Mouse (Mus musculus): Measurements from ENCODE around the gene Ccdc184. TPM values are rescaled to one million over a fixed set of nuclear protein-coding genes. Genes with fewer than 3 reads are reported as not detected.
A peak's percentile ranks its signal among the peaks of the same experiment; 100 is the strongest.

Ccdc184 gene
- 1 to 10 TPM in 1 of 2 experiments, under 1 TPM in 1; 0.60 to 1.0 TPM for total RNA-seq (2021)

DNA sequence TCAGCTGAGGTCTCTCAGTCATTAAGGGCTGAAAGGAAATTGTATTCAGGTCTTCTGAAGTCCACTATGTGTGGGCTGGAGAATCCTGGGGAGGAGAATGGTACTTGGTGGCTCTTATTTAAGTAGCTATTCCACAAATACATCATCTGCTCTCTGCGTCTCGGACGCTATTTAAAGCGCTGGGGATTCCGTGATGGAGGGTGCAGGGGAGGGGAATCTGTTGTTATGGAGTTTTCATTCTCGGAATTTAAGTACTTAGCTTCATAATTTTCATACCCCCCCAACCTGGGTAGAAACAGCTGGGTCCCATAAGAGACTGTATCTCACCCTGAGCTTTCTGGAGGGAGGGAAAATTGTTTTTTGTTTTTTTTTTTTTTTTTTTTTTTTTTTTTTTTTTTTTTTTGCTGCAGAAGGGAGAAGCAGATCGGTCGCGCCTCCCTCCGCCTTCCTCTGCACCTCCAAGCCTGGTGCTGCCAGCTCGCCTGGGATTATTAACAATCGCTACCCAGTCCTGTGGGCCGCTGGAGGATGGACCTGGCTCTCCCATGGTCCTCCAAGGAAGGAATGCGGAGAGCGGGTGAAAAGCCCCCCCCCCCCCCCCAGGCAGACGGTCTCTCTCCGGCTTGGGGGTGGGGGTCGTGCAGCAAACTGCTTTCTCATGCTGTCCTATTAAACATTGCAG, at the start of gene Ccdc184:
Gene Ccdc184 (plus strand): TSS at position 196 of the 682 bp plus-strand sequence.
- intact Hi-C loops (cut with DNase I) = no loop called here
- DNase-seq = no peak

GRCm38 (mm10) chr15:98119363-98119762, 47.6 kb upstream of the Ccdc184 start:
- no peak for DNase-seq
- intact Hi-C loops (cut with DNase I) = no loop called here

DNA sequence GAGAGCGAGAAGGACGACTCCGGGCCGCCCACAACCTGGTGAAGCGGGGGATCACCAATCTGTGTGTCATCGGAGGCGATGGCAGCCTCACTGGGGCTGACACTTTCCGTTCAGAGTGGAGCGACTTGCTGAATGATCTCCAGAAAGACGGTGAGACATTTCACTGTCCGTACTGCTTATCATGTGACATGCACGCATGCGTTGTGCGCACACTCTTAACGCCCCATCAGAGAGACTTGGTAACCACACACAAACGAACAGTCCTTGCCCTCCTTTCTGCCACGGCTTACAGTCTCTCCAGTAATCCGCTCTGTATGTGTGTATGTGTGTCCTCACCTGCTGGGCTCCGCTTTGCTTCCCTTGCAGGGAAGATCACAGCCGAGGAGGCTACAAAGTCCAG, 46.1 kb upstream of the Ccdc184 start:
- intact Hi-C loops (cut with DNase I) = no loop called here
- no peak for DNase-seq

DNA sequence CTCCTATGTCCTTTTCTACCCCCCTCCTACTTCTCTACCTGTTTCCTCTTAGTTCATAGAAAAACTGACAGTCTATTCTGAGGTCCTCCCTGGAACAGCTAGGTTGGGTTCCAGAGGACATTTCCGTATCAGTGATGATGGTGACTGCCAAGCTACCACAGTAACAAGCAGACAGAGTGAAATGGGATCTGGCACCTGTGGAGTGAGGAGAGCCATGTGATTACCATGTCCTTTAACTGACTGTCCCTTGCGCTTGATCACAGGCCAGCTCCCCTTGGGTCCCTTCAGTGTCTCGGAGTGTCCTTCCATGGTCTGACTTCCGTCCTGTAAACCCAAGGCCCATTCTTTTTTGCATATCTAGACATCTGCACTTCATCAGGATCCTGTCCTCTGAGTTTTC, 36.0 kb upstream of the Ccdc184 start:
- intact Hi-C loops (cut with DNase I) = loop anchor here (2.0 kb wide), 1 partner anchor 14 kb away; no protein-coding TSS in a partner anchor

GRCm38 (mm10) chr15:98131451-98131850, 35.5 kb upstream of the Ccdc184 start:
- intact Hi-C loops (cut with DNase I) = loop anchor here (2.0 kb wide), 1 partner anchor 15 kb away; no protein-coding TSS in a partner anchor
- no peak for DNase-seq

More for the DNA sequence above, 36.0 kb upstream of the Ccdc184 start:
- no peak for DNase-seq

- no peak for DNase-seq
- intact Hi-C loops (cut with DNase I) = loop anchor here (2.0 kb wide), 1 partner anchor 15 kb away; no protein-coding TSS in a partner anchor
Observed at GRCm38 (mm10) chr15:98131942-98132655, 34.9 kb upstream of the Ccdc184 start.

GRCm38 (mm10) chr15:98133471-98133870, 33.5 kb upstream of the Ccdc184 start:
- no peak for DNase-seq
- intact Hi-C loops (cut with DNase I) = no loop called here

DNA sequence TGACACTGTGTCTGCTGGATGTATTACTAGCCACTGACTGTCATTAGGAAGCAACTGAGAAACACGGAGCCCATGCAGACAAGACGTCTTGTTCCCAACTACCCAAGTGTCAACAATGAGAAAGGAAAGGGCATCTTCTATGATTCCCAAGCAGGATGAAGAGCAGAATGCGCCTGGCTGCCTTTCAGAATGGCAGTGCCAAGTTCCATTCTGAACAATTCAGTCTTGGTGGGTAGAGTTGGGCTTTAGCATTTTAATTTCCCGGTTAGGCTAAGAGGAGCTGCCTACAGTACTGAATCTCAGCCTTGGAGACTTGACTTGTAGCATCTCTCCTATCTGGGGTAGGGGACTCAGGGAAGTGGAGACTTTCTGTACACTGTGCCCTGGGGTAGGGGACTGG, 32.9 kb upstream of the Ccdc184 start:
- DNase-seq = no peak
- intact Hi-C loops (cut with DNase I) = no loop called here

GRCm38 (mm10) chr15:98134666-98135065, 32.3 kb upstream of the Ccdc184 start:
- intact Hi-C loops (cut with DNase I) = no loop called here
- no peak for DNase-seq

DNA sequence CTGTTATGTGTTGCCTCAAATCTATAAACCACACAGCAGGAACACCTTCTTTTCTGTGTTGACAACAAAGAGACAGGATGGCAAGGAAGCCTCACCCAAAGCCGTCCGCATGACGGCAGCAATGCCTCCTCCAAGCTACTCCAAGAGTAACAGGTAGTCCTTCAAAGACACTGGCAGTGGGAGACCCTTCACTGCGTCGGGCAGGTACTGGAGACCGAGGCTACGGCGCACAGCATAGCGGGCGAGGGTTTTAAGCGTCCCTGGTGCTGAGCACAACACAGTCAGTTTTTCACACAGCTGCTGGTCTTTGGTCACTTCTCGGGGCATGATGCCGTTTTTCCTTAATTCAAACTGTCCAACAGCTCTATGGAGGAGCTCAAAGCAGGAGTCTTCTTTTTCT, 31.3 kb upstream of the Ccdc184 start:
- intact Hi-C loops (cut with DNase I) = no loop called here
- no peak for DNase-seq

GRCm38 (mm10) chr15:98136871-98137270, 30.1 kb upstream of the Ccdc184 start:
- no peak for DNase-seq
- intact Hi-C loops (cut with DNase I) = no loop called here

DNA sequence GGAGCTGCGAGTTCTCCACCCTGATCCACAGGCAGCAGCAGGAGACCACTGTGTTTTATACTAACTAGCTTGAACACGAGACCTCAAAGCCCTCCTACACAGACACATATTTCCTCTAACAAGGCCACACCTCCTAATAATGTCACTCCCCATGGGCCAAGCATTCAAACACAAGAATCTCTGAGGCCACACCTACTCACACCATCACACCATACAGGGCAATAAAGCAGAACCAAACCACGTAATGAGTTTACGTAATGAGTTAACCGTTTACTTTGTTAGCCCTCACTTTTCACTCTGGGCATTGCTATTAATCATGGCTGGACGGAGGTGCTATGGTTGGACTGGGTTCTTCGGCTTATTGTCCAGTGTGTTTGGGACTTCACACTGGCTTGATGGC, 27.2 kb upstream of the Ccdc184 start:
- DNase-seq = no peak
- intact Hi-C loops (cut with DNase I) = no loop called here

DNA sequence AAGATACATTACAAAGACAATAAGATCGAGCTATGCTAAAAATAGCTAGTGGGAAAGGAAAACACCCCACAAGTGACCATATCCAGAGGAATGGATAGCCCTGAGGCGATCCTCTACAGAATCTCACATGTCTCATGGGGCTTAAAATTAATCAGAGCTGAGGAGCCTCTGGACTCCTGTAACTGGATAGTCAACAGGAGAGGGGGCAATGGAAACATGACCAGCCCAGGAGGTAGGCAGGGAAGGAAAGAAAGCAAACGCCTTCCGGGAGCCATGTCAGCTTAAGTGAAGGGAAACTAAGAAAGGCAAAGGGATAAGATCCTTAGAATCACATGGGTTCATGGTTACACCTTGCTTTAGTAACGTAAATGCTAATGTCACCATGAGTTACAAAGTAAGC, 26.1 kb upstream of the Ccdc184 start:
- intact Hi-C loops (cut with DNase I) = no loop called here
- no peak for DNase-seq

DNA sequence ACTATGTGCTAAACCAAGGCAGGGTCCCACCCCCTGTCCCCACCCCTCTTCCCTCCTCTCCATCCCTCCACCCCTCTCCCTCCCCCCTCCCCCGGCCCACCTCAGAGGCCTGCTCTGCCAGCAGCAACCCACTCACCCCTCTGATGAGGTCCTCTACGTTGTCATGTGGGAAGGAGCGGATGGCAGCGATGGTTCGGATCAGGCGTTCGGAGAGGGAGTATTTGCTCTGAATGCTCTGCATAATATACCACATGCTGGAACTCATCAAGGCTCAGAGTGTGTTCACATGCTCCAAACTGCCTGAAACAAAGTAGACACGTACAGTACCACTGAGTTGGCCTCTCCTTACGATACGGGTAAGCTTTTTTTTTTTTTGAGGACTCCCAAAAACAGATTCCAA, 24.4 kb upstream of the Ccdc184 start:
- DNase-seq = no peak
- intact Hi-C loops (cut with DNase I) = no loop called here

DNA sequence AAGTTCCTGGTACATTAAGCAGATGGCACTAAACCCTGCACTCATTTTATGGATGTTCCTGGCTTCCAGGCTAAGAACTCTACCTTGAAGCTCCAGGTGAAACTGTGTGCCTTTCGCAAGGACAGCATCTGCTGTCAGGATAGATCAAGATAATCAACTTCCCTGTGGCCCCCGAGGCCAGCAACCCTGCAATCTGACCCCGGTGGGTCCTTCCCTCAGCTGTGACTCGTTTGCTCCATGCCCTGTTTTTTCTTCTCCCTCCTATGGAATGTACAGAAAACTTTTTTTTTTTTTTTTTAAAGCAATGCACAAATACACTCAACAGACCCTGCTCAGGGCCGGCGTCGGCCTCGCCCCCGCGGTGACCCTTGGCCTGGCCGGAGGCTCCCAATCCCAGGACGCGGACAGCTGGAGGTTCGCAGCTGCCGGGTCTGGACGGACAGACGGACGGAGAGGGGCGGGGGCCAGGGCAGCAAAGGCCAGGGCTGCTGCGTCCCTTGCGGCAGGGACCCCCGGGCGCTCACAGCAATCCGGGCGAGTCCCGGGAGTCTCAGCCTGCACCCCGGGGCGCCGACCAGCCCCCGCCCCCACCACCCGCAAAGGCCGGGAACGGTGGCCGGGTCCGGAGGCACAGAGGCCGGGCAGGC, 22.0 kb upstream of the Ccdc184 start:
- intact Hi-C loops (cut with DNase I) = loop anchor here (2.0 kb wide), 1 partner anchor 36 kb away; no protein-coding TSS in a partner anchor
- DNase-seq = no peak

DNA sequence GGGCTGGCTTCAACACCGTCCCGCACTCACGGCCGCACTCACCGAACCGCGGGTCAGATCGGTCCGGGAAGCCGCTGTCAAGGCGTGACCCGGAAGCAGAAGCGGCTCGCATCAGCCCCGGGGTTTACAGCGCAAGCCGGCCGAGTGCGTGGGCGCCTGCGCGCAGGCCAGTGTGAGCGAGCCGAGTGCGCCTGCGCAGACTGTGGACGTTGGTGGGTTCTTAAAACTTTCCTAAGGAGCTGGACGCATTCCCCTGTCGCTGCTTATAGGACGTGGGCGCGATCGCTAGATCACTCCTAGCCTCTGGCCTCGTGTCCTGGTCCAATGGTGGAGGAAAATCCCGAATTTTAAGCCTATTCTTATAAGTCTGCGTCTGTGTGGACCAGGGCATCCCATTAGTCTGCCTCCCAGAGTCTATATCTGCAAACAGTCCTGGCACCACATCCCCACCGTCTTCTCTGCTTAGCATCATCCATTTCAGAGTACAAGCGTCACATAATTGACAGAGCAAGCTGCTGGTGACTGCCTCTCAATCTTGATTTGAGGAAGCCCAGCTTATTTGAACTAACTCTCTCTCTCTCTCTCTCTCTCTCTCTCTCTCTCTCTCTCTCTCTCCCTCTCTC, 21.3 kb upstream of the Ccdc184 start:
- peak; percentile 92 to 93 for DNase-seq
- intact Hi-C loops (cut with DNase I) = loop anchor here (2.0 kb wide), 1 partner anchor 37 kb away; no protein-coding TSS in a partner anchor

DNA sequence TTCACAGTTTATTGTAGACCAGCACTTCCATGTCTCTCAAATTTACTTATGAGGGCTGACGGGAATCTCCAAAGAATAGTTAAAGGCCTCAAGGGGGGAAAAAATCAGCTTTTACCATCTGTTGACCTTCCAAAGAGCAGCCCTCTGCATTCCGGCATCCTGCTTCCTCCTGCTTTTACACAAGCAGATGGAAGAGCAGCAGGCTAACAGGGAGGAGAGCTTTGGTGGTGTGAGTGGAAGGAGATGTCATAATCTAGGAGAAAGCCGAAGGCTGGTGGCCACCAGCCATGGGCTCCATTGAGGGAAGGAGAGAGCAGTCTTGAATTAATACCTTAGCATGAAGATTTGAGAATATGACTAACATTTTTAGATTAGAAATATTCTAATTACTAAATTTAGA, 18.6 kb upstream of the Ccdc184 start:
- intact Hi-C loops (cut with DNase I) = no loop called here
- no peak for DNase-seq

GRCm38 (mm10) chr15:98149166-98149602, 17.8 kb upstream of the Ccdc184 start:
- intact Hi-C loops (cut with DNase I) = no loop called here
- DNase-seq = peak; percentile 42 to 59

DNA sequence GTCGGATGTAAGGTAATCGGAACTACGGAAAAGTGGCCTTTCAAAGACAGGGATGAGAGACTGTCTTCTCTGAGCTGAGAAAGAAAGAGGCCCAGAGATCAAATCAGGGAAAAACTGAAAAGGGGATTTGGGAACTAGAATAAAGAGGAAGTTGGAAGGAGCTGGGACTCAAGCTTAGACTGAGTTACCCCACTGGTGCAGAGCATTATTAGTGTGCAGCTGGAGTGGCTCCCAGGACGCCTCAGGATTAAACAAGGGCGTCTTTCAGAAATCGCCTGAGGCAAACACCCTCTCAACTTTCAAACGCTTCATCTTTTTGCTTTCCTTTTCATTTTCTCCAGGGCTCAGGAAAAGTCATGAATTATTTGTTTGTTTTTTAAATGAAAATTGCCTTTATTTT, 14.0 kb upstream of the Ccdc184 start:
- DNase-seq = no peak
- intact Hi-C loops (cut with DNase I) = loop anchor here (1.0 to 5.0 kb wide), 2 partner anchors 64 to 191 kb away; partner anchors contain the start of gene Tmem106c

GRCm38 (mm10) chr15:98153625-98154024, 13.3 kb upstream of the Ccdc184 start:
- DNase-seq = no peak
- intact Hi-C loops (cut with DNase I) = loop anchor here (1.0 to 5.0 kb wide), 2 partner anchors 64 to 191 kb away; partner anchors contain the start of gene Tmem106c

- DNase-seq = no peak
- intact Hi-C loops (cut with DNase I) = loop anchor here (5.0 kb wide), 1 partner anchor 192 kb away; the partner anchor contains the start of gene Tmem106c
Observed at GRCm38 (mm10) chr15:98154146-98154545, 12.8 kb upstream of the Ccdc184 start.
